Mouse (Mus musculus): Measurements from ENCODE around the gene Kirrel3. TPM values are rescaled to one million over a fixed set of nuclear protein-coding genes. Genes with fewer than 3 reads are reported as not detected.

Kirrel3 gene
- polyA plus RNA-seq, 1 experiment from 2014 or later: 5.3 TPM

GRCm38 (mm10) chr9:35026897-35027311 is 541.2 kb downstream of the Kirrel3 start:
- no peak overlapping the region for H3K4me3 ChIP-seq (ENCODE audit: low read depth, low read length)
- ATAC-seq (replicated peaks; ENCODE audit: low FRiP score) (no peak), DNase-seq (ENCODE audit: low spot score) (no peak)
- no peak overlapping the region for H3K4me2 ChIP-seq (ENCODE audit: low read depth, low read length, severe bottlenecking)
- no peak overlapping the region for H3K9ac ChIP-seq (ENCODE audit: low read length)
- H3K36me3 ChIP-seq (ENCODE audit: control insufficient read depth, insufficient read depth, low read length): no peaks in the 10 kb centered on the region
- H3K27ac ChIP-seq (ENCODE audit: low read depth, low read length): no peak overlapping the region
- WGBS: 70% methylated on average over 6 of the region's 6 CpGs
- no peaks in the 10 kb centered on the region for H3K27me3 ChIP-seq (ENCODE audit: control insufficient read depth, insufficient read depth, low read length)
- no peaks in the 10 kb centered on the region for H3K9me3 ChIP-seq (ENCODE audit: control insufficient read depth, low read length)
- peaks cover 9% of the 10 kb centered on the region; the same call in 1 of the 2 replicates for H3K4me1 ChIP-seq (replicated peaks; ENCODE audit: control insufficient read depth, insufficient read depth, low read length)

DNA sequence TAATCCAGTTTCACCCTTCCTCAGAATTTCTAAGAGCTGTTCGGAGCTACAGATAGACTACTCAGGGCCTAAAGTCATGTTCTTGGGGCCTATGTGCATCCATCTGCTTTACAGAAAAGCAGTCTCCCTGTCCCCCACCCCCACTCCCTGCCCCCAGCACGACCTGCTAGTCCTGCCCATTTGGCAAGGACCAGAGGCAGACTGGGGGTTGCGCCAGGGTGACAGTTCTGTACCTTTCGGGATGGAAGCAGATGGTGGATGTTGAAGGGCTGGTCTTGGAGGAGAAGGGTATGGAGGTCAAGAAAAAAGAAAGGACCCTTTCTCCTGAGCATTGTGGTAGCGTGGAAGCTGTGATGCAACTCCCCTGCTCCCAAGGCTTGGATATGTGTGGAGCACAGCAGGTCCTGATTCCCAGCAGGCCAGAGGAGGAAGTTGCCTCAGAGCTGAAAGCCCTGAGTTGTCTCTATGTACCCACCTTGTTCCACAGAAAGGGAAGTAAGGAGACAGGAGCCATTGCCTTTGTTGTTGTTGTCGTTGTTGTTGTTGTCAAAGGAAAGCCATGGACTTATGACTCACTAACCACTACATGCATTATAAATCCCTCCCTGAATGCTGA is 541.8 kb downstream of the Kirrel3 start:
- DNase-seq (ENCODE audit: low spot score) (no peak), ATAC-seq (replicated peaks; ENCODE audit: low FRiP score) (no peak)
- H3K4me3 ChIP-seq (ENCODE audit: low read depth, low read length): no peak overlapping the region
- H3K4me1 ChIP-seq (replicated peaks; ENCODE audit: control insufficient read depth, insufficient read depth, low read length): peaks cover 9% of the 10 kb centered on the region; the same call in 1 of the 2 replicates
- H3K9me3 ChIP-seq (ENCODE audit: control insufficient read depth, low read length): no peaks in the 10 kb centered on the region
- no peaks in the 10 kb centered on the region for H3K36me3 ChIP-seq (ENCODE audit: control insufficient read depth, insufficient read depth, low read length)
- WGBS: 85% methylated on average over 6 of the region's 6 CpGs
- no peak overlapping the region for H3K27ac ChIP-seq (ENCODE audit: low read depth, low read length)
- no peak overlapping the region for H3K9ac ChIP-seq (ENCODE audit: low read length)
- no peak overlapping the region for H3K4me2 ChIP-seq (ENCODE audit: low read depth, low read length, severe bottlenecking)
- H3K27me3 ChIP-seq (ENCODE audit: control insufficient read depth, insufficient read depth, low read length): no peaks in the 10 kb centered on the region

GRCm38 (mm10) chr9:35030823-35031222 is 545.1 kb downstream of the Kirrel3 start:
- Histone ChIP-seq H3K4me1 (replicated peaks; ENCODE audit: control insufficient read depth, insufficient read depth, low read length) (0 out of 2 replicates have a peak, but pooled peaks cover 2% of the 10 kb centered on the region), H3K9me3 (ENCODE audit: control insufficient read depth, low read length) (no peaks in the 10 kb centered on the region), H3K27me3 (ENCODE audit: control insufficient read depth, insufficient read depth, low read length) (no peaks in the 10 kb centered on the region), H3K4me2 (ENCODE audit: low read depth, low read length, severe bottlenecking) (no peak overlapping the region), H3K36me3 (ENCODE audit: control insufficient read depth, insufficient read depth, low read length) (no peaks in the 10 kb centered on the region), H3K9ac (ENCODE audit: low read length) (no peak overlapping the region), H3K27ac (ENCODE audit: low read depth, low read length) (no peak overlapping the region), H3K4me3 (ENCODE audit: low read depth, low read length) (no peak overlapping the region)
- no peak for ATAC-seq (replicated peaks; ENCODE audit: low FRiP score)
- no peak for DNase-seq (ENCODE audit: low spot score)
- WGBS: 83% methylated on average over 5 of the region's 5 CpGs

GRCm38 (mm10) chr9:35032457-35032856 is 546.8 kb downstream of the Kirrel3 start:
- no peaks in the 10 kb centered on the region for H3K36me3 ChIP-seq (ENCODE audit: control insufficient read depth, insufficient read depth, low read length)
- no peaks in the 10 kb centered on the region for H3K9me3 ChIP-seq (ENCODE audit: control insufficient read depth, low read length)
- no peak for ATAC-seq (replicated peaks; ENCODE audit: low FRiP score)
- H3K27ac ChIP-seq (ENCODE audit: low read depth, low read length): no peak overlapping the region
- H3K4me3 ChIP-seq (ENCODE audit: low read depth, low read length): no peak overlapping the region
- no peak overlapping the region for H3K4me2 ChIP-seq (ENCODE audit: low read depth, low read length, severe bottlenecking)
- H3K9ac ChIP-seq (ENCODE audit: low read length): no peak overlapping the region
- H3K4me1 ChIP-seq (replicated peaks; ENCODE audit: control insufficient read depth, insufficient read depth, low read length): 0 out of 2 replicates have a peak, but pooled peaks cover 2% of the 10 kb centered on the region
- no peaks in the 10 kb centered on the region for H3K27me3 ChIP-seq (ENCODE audit: control insufficient read depth, insufficient read depth, low read length)
- 54% methylated on average over 6 of the region's 6 CpGs for WGBS
- no peak for DNase-seq (ENCODE audit: low spot score)

DNA sequence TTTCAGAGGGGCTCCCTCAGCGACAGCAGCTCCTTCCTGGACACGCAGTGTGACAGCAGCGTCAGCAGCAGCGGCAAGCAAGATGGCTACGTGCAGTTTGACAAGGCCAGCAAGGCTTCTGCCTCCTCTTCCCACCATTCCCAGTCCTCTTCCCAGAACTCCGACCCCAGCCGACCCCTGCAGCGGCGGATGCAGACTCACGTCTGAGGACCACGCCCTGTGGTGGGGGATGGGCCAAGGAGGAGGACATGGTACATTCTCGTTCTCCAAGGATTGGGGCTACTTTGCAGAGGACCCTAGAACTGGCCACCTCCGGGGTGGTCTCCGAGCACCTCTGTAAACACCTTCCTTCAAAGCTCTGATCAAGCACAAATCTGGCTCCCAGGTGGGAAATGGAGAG is 549.4 kb downstream of the Kirrel3 start:
- H3K27me3 ChIP-seq (ENCODE audit: control insufficient read depth, insufficient read depth, low read length): no peaks in the 10 kb centered on the region
- H3K4me2 ChIP-seq (ENCODE audit: low read depth, low read length, severe bottlenecking): no peak overlapping the region
- DNase-seq (ENCODE audit: low spot score) (no peak), ATAC-seq (replicated peaks; ENCODE audit: low FRiP score) (no peak)
- no peaks in the 10 kb centered on the region for H3K9me3 ChIP-seq (ENCODE audit: control insufficient read depth, low read length)
- H3K4me3 ChIP-seq (ENCODE audit: low read depth, low read length): no peak overlapping the region
- H3K27ac ChIP-seq (ENCODE audit: low read depth, low read length): no peak overlapping the region
- no peak overlapping the region for H3K9ac ChIP-seq (ENCODE audit: low read length)
- H3K4me1 ChIP-seq (replicated peaks; ENCODE audit: control insufficient read depth, insufficient read depth, low read length): 0 out of 2 replicates have a peak, but pooled peaks cover 2% of the 10 kb centered on the region
- H3K36me3 ChIP-seq (ENCODE audit: control insufficient read depth, insufficient read depth, low read length): no peaks in the 10 kb centered on the region
- WGBS: 65% methylated on average over 14 of the region's 14 CpGs

GRCm38 (mm10) chr9:35038922-35039586 is 553.4 kb downstream of the Kirrel3 start:
- Histone ChIP-seq H3K4me2 (ENCODE audit: low read depth, low read length, severe bottlenecking) (no peak overlapping the region), H3K27me3 (ENCODE audit: control insufficient read depth, insufficient read depth, low read length) (no peaks in the 10 kb centered on the region), H3K4me3 (ENCODE audit: low read depth, low read length) (no peak overlapping the region), H3K36me3 (ENCODE audit: control insufficient read depth, insufficient read depth, low read length) (no peaks in the 10 kb centered on the region), H3K4me1 (replicated peaks; ENCODE audit: control insufficient read depth, insufficient read depth, low read length) (peaks cover 5% of the 10 kb centered on the region; the same call in 1 of the 2 replicates), H3K27ac (ENCODE audit: low read depth, low read length) (no peak overlapping the region), H3K9ac (ENCODE audit: low read length) (no peak overlapping the region), H3K9me3 (ENCODE audit: control insufficient read depth, low read length) (no peaks in the 10 kb centered on the region)
- ATAC-seq (replicated peaks; ENCODE audit: low FRiP score) (no peak), DNase-seq (ENCODE audit: low spot score) (no peak)
- 76% methylated on average over 7 of the region's 7 CpGs for WGBS

DNA sequence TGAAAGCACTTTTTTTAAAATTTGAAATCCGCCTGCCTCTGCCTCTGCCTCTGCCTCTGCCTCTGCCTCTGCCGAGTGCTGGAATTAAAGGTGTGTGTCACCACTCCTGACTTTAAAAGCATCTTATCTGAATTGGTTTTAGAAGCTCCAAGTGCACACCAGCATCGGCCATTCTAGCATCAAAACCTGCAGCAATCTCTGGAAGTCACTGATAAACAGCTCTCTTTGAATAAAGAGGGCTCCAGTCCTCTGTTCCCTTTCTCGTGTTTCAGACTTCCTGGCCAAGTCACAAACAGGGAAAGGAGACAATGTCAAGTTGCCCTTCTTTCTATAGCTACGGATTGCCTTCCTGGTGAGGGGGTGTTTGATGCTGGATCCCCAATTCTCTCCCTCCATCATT is 554.2 kb downstream of the Kirrel3 start:
- no peaks in the 10 kb centered on the region for H3K9me3 ChIP-seq (ENCODE audit: control insufficient read depth, low read length)
- no peak for ATAC-seq (replicated peaks; ENCODE audit: low FRiP score)
- H3K9ac ChIP-seq (ENCODE audit: low read length): no peak overlapping the region
- H3K36me3 ChIP-seq (ENCODE audit: control insufficient read depth, insufficient read depth, low read length): no peaks in the 10 kb centered on the region
- H3K27ac ChIP-seq (ENCODE audit: low read depth, low read length): no peak overlapping the region
- H3K27me3 ChIP-seq (ENCODE audit: control insufficient read depth, insufficient read depth, low read length): no peaks in the 10 kb centered on the region
- no peak overlapping the region for H3K4me2 ChIP-seq (ENCODE audit: low read depth, low read length, severe bottlenecking)
- 75% methylated on average over 5 of the region's 5 CpGs for WGBS
- no peak for DNase-seq (ENCODE audit: low spot score)
- no peak overlapping the region for H3K4me3 ChIP-seq (ENCODE audit: low read depth, low read length)
- H3K4me1 ChIP-seq (replicated peaks; ENCODE audit: control insufficient read depth, insufficient read depth, low read length): peaks cover 12% of the 10 kb centered on the region; the same call in 1 of the 2 replicates

DNA sequence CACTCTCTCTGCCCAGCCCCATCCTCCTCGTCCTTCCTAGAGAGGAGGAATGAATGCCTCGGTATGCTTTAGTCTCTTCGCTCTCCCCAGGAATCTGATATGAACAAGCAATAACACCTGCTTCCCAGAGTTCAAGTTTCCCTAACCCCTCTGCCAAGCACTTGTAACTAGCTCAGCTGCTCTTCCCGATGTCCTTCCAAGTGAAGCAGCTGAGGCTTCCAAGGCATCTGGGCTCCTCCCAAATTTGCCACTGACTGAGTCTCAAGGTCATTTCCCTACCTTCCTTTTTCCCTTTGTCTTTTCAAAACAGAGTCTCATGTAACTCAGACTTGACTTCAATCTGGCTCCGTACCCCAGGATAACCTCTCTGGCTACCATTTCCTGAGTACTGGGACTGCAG is 555.8 kb downstream of the Kirrel3 start:
- Histone ChIP-seq H3K36me3 (ENCODE audit: control insufficient read depth, insufficient read depth, low read length) (no peaks in the 10 kb centered on the region), H3K27ac (ENCODE audit: low read depth, low read length) (no peak overlapping the region), H3K4me1 (replicated peaks; ENCODE audit: control insufficient read depth, insufficient read depth, low read length) (peaks cover 14% of the 10 kb centered on the region; the same call in 1 of the 2 replicates), H3K9me3 (ENCODE audit: control insufficient read depth, low read length) (no peaks in the 10 kb centered on the region), H3K4me3 (ENCODE audit: low read depth, low read length) (no peak overlapping the region), H3K4me2 (ENCODE audit: low read depth, low read length, severe bottlenecking) (no peak overlapping the region), H3K9ac (ENCODE audit: low read length) (no peak overlapping the region), H3K27me3 (ENCODE audit: control insufficient read depth, insufficient read depth, low read length) (no peaks in the 10 kb centered on the region)
- WGBS: 66% methylated on average over 5 of the region's 5 CpGs
- ATAC-seq (replicated peaks; ENCODE audit: low FRiP score) (no peak), DNase-seq (ENCODE audit: low spot score) (peak; percentile 24)
